Mouse (Mus musculus): Measurements from ENCODE around the gene Tmcc1.
"Not testable (repeated sequence)": the region's sequence is repeated elsewhere in the genome, so short reads cannot be mapped to it uniquely, and the experiment has no call there.

Tmcc1 gene

GRCm38 (mm10) chr6:116073610-116074009 lies 119.7 kb downstream of the Tmcc1 start:
- no peak for DNase-seq

GRCm38 (mm10) chr6:116072746-116073261 lies 120.5 kb downstream of the Tmcc1 start:
- no peak for DNase-seq

GRCm38 (mm10) chr6:116072221-116072745 lies 121.0 kb downstream of the Tmcc1 start:
- no peak for DNase-seq

GRCm38 (mm10) chr6:116071781-116072180 lies 121.5 kb downstream of the Tmcc1 start:
- DNase-seq = no peak

- DNase-seq = no peak
Measured at GRCm38 (mm10) chr6:116070558-116070957, 122.7 kb downstream of the Tmcc1 start.

GRCm38 (mm10) chr6:116063516-116063915 lies 129.8 kb downstream of the Tmcc1 start:
- no peak for DNase-seq

GRCm38 (mm10) chr6:116059542-116059941 lies 133.7 kb downstream of the Tmcc1 start:
- DNase-seq = not testable (repeated sequence)

GRCm38 (mm10) chr6:116058541-116059300 lies 134.6 kb downstream of the Tmcc1 start:
- no peak for DNase-seq

- peak; percentile 55 for DNase-seq
Measured at GRCm38 (mm10) chr6:116056676-116057264, 136.5 kb downstream of the Tmcc1 start.

- DNase-seq = no peak
Measured at GRCm38 (mm10) chr6:116055766-116056165, 137.5 kb downstream of the Tmcc1 start.

GRCm38 (mm10) chr6:116055001-116055471 lies 138.2 kb downstream of the Tmcc1 start:
- DNase-seq = peak; percentile 77

- no peak for DNase-seq
Measured at GRCm38 (mm10) chr6:116047896-116048295, 145.4 kb downstream of the Tmcc1 start.

- DNase-seq = no peak
Measured at GRCm38 (mm10) chr6:116047366-116047765, 145.9 kb downstream of the Tmcc1 start.

- DNase-seq = no peak
Measured at GRCm38 (mm10) chr6:116044039-116044438, 149.2 kb downstream of the Tmcc1 start.

GRCm38 (mm10) chr6:116038222-116038621 lies 155.1 kb downstream of the Tmcc1 start:
- no peak for DNase-seq

- no peak for DNase-seq
Measured at GRCm38 (mm10) chr6:116037281-116037831, 155.9 kb downstream of the Tmcc1 start.

GRCm38 (mm10) chr6:116036555-116036954 lies 156.7 kb downstream of the Tmcc1 start:
- no peak for DNase-seq

GRCm38 (mm10) chr6:116031052-116031451 lies 162.2 kb downstream of the Tmcc1 start:
- DNase-seq = no peak

GRCm38 (mm10) chr6:116024666-116025065 lies 168.6 kb downstream of the Tmcc1 start:
- no peak for DNase-seq

- no peak for DNase-seq
Measured at GRCm38 (mm10) chr6:116021961-116022485, 171.3 kb downstream of the Tmcc1 start.

- no peak for DNase-seq
Measured at GRCm38 (mm10) chr6:116015902-116016301, 177.4 kb downstream of the Tmcc1 start.

- DNase-seq = no peak
Measured at GRCm38 (mm10) chr6:116014111-116014510, 179.2 kb downstream of the Tmcc1 start.

- DNase-seq = no peak
Measured at GRCm38 (mm10) chr6:116013687-116014086, 179.6 kb downstream of the Tmcc1 start.
